Mouse (Mus musculus): ENCODE measurements at regions not wholly inside any gene's neighbourhood (a gene's known extent, or its start where the extent isn't known, plus 50 kb on each side); places are given as distances from the start of the nearest gene placed in this dataset.
"Not testable (repeated sequence)": the region's sequence is repeated elsewhere in the genome, so short reads cannot be mapped to it uniquely, and the experiment has no call there.

DNA sequence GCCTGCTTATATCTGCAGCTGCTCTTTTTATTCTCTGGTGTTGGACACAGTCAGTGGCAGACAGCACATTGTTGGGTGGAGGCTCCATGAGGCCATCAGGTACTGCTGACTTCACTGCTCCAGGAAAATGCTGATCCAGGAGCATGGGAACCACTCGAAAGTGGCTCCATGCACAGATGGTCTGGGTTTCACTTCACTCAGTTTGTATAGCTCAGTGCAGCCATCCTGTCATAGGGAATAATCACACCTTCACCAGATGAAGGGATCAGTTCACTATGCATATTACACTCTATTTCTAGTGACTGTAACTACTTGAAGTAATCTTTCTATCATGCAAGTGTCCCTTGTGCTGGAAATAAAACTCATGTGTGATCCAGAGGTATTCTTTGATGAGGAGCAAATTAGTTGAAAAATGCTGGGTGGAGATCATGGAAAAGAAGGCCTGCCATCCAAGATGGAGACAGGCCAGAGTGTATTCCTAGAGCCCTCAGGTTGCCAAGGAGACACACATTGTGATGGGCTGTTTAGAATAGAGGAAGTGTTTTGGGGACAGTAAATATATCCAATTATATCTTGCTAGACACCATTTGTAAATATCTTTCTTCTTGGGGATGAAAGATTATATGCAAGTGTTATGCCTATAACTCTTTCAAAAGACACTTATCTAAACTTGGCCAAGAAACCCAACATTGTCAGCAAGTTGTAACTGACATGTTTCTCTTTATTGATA, 103.7 kb upstream of the Arhgap42 start:
- no peak for DNase-seq (ENCODE audit: low spot score)

DNA sequence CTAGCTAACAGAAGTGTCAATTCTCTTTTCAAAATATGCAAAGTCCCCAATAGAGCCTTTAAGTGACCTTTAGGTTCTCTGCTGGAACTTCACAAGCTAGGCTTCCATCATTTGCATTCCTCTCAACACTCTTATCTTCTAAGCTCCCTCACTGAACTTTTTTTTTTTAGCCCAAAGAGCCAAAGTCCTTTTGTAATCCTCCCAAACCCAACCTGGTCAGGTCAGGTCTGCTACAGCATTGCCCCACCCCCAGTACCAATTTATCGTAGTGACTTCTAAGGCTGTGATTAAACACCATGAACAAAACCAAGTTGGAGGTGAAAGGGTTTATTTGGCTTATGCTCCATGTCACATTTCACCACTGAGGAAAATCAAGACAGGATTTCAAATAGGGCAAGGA, 79.7 kb upstream of the Arhgap42 start:
- DNase-seq (ENCODE audit: low spot score): no peak

DNA sequence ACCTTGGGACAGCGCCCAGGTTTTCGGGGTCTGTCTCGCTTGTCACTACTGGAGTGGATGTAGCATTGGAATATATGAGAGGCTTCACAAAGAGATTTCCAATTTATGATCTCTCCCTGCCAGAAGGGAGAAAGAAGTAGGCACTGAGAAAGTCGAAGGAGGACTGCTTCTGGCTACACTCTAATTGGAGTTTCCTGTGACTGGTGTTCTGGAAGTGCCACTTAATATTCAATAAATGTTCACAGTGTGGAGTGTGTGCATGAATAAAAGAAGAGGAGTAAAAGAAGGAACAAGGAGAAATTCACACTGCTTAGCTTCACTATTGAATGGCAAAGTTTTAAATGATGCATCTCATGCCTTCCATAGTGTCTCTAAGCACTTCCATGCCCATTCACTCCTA, 77.1 kb upstream of the Arhgap42 start:
- DNase-seq (ENCODE audit: low spot score): no peak

DNA sequence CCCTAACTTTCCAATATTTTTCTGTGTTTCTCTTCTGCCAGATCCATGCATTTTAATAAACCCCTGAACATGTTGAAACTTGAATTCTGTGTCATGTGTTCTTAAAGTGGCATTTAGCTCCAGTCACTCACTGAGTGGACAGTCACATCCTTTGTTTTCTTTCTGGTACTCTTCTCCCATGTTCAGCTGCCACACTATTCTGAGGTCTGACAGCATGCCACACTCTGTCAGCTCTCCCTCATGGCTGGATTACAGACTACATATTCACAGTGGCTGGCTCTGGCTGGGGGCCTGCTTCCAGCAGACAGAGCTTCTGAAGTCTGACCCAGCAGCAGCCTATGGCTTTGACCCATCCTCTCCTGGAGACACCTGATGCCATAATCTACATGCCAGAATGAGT, 73.4 kb upstream of the Arhgap42 start:
- DNase-seq (ENCODE audit: low spot score): no peak

DNA sequence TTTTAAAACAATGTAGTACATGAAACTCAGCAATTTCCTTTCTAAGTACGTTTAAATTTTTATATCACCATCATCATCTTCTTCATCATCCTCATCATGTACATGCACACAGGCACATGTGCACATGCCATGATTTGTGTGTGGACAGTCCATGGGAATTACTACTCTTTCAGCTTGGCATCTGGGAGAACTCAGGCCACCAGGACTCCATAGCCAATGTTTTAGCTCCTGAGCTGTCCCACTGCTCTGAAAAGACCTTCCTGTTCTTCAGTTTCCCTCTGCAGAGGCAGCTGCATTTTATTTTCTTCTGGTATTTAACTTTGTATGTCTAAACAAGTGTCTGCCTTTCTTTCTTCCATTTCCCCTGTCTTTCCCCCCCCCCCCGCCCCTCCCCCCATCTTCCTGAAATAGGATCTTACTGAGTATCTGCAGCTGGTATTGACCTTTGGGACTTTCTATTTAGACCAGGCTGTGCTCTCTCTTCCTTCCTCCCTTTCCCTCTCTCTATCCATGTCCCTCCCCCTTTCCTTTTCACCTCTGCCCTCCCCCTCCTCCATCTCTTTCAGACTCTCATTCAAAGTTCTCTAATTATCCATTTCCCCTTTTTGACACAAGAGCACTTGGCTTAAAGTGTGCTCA, 72.8 kb upstream of the Arhgap42 start:
- DNase-seq (ENCODE audit: low spot score): no peak

DNA sequence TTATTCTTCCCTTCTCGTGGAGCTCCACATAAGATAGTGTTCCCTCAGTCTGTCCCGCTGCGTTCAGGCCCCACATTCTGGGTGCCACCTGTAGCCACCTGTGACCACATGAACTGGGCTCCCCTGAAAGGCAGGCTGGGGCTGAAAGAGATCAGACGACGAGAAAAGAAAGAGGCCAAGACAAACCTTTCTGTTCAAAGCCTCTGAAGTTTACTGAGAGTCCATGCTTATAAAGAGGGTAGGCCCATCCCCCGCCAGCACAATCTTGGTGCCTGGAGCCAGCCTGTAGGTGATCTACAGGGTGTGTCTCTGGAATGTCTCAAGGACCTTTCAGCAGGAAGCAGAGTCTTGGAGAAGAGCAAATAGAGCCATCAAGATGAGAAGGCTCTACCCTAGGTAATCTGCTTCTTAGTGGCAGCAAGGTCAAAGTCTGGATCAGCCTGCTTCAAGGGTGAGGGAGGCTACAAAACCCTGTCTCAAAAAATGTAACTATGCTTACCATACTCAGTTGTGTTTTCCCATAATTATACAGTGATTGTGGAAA, 72.2 kb upstream of the Arhgap42 start:
- DNase-seq (ENCODE audit: low spot score): not testable (repeated sequence)

DNA sequence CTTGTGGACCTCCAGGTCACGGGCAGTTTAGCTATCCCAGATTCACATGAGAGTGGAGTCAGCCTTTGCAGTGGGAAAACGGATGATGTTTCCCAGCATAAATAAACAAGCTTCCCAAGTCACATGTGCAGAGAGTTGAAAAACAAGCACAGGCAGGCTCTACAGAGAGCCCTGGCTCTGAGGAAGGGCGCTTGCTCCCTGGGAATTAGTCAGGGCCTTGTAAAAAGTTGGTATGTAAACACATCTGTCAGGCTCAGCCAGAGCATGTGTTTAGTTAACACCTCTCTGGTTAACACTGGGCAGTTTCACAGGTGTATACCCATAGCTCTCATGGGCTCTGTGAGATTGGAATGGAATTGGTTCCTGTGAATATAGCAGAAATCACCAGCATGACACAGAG, 51.9 kb upstream of the Arhgap42 start:
- no peak for DNase-seq (ENCODE audit: low spot score)

DNA sequence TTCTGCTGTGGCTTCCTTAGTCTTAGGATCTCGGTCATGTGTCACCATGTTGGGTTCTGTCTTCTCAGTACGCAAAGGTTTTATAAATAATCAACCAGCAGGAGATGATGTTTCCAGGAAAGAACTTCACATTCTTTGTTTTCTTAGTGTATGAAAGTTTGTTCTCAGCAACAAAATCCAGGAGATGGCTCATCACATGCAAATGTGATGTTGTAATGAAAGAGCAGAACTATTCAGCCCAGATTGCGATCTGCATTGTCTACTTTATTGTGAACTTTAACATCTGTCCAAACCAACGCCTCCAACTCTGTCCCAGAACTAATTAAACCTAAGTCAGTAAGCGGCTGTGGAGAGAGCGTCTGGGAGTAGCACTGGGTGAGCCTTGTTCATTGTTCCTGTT, 50.7 kb upstream of the Arhgap42 start:
- no peak for DNase-seq (ENCODE audit: low spot score)

All from left cerebral cortex, adult 11 months (tissue).